20 mouse cellular contexts compared by ENCODE assay signal in genomic region chr2:6252491-6252890, GRCm38 (mm10). TPM values are rescaled to one million over a fixed set of nuclear protein-coding genes. Genes with fewer than 3 reads are reported as not detected.
DNase-seq lines count a peak whose midpoint lies in the region; ATAC-seq lines count a peak whose summit lies in the region.
"Had no signal": no experiment of that assay in that cellular context is flagged by ENCODE, and none has a peak within 500 bp of the region (broad histone marks: within the 10 kb centered on the region; RNA-seq: fewer than 3 reads in every experiment).

No protein-coding gene starts in this region.

- H3K4me3 ChIP-seq in embryonic facial prominence, embryonic 14.5 days (ENCODE audit: low read depth, low read length): no peak overlapping the region
- H3K4me3 ChIP-seq in embryonic facial prominence, embryonic 10.5 days: no peak overlapping the region
- no peak overlapping the region for H3K4me3 ChIP-seq in limb, embryonic 15.5 days
- H3K4me3 ChIP-seq: erythroblast, embryonic 14.5 days; forebrain, embryonic 13.5 days; gastrocnemius, adult 2 months; heart, embryonic 12.5 days; hindbrain, embryonic 12.5 days; midbrain, embryonic 10.5 days had no signal

- H3K36me3 ChIP-seq in embryonic facial prominence, embryonic 14.5 days (ENCODE audit: control insufficient read depth, insufficient read depth, low read length): no peaks in the 10 kb centered on the region
- H3K36me3 ChIP-seq in embryonic facial prominence, embryonic 10.5 days (replicated peaks): no peaks in the 10 kb centered on the region
- no peaks in the 10 kb centered on the region for H3K36me3 ChIP-seq in limb, embryonic 15.5 days
- H3K36me3 ChIP-seq: heart, embryonic 12.5 days; hindbrain, embryonic 12.5 days; midbrain, embryonic 10.5 days had no signal

- H3K9me3 ChIP-seq in embryonic facial prominence, embryonic 14.5 days (ENCODE audit: control insufficient read depth, low read length): 0 out of 2 replicates have a peak, but pooled peaks cover 3% of the 10 kb centered on the region
- no peaks in the 10 kb centered on the region for H3K9me3 ChIP-seq in embryonic facial prominence, embryonic 10.5 days
- H3K9me3 ChIP-seq in limb, embryonic 15.5 days: no peaks in the 10 kb centered on the region
- H3K9me3 ChIP-seq: forebrain, embryonic 13.5 days; hindbrain, embryonic 12.5 days had no signal

- no peaks in the 10 kb centered on the region for H3K27me3 ChIP-seq in embryonic facial prominence, embryonic 14.5 days (replicated peaks; ENCODE audit: control insufficient read depth, insufficient read depth, low read length)
- peaks cover 16% of the 10 kb centered on the region for H3K27me3 ChIP-seq in embryonic facial prominence, embryonic 10.5 days (replicated peaks; ENCODE audit: low read depth, poor library complexity, severe bottlenecking)
- H3K27me3 ChIP-seq in limb, embryonic 15.5 days: no peaks in the 10 kb centered on the region
- H3K27me3 ChIP-seq: heart, embryonic 12.5 days; hindbrain, embryonic 12.5 days had no signal

- 75% methylated on average over 3 of the region's 3 CpGs for WGBS in embryonic facial prominence, embryonic 14.5 days
- 87% methylated on average over 3 of the region's 3 CpGs for WGBS in embryonic facial prominence, embryonic 10.5 days
- WGBS in limb, embryonic 15.5 days: 81% methylated on average over 3 of the region's 3 CpGs

- no peak overlapping the region for H3K4me2 ChIP-seq in embryonic facial prominence, embryonic 14.5 days (ENCODE audit: low read depth, low read length)
- no peak overlapping the region for H3K4me2 ChIP-seq in limb, embryonic 15.5 days
- H3K4me2 ChIP-seq: forebrain, embryonic 13.5 days; heart, embryonic 12.5 days; hindbrain, embryonic 12.5 days had no signal

- H3K9ac ChIP-seq in embryonic facial prominence, embryonic 14.5 days (ENCODE audit: low read depth, low read length): no peak overlapping the region
- no peak overlapping the region for H3K9ac ChIP-seq in limb, embryonic 15.5 days
- H3K9ac ChIP-seq: forebrain, embryonic 13.5 days; heart, embryonic 12.5 days; hindbrain, embryonic 12.5 days had no signal

- no peak overlapping the region for H3K27ac ChIP-seq in embryonic facial prominence, embryonic 14.5 days (replicated peaks; ENCODE audit: low read depth, low read length)
- no peak overlapping the region for H3K27ac ChIP-seq in embryonic facial prominence, embryonic 10.5 days (replicated peaks)
- H3K27ac ChIP-seq in limb, embryonic 15.5 days: 0 out of 2 replicates have a peak overlapping the region, but pooled peaks have one; percentile 18
- H3K27ac ChIP-seq: forebrain, embryonic 13.5 days; gastrocnemius, adult 2 months; hindbrain, embryonic 12.5 days; midbrain, embryonic 10.5 days had no signal

- no peak for ATAC-seq in embryonic facial prominence, embryonic 14.5 days (ENCODE audit: low read depth)
- no peak for ATAC-seq in limb, embryonic 15.5 days (ENCODE audit: insufficient number of reproducible peaks, low FRiP score, low TSS enrichment, low read depth)
- ATAC-seq: CD4-positive, CD25-positive, alpha-beta regulatory T cell, adult 4 months; forebrain, embryonic 13.5 days; intestine, postnatal 0 days had no signal

- peaks cover 5% of the 10 kb centered on the region; the same call in 1 of the 2 replicates for H3K4me1 ChIP-seq in embryonic facial prominence, embryonic 14.5 days (ENCODE audit: control insufficient read depth, insufficient read depth, low read length)
- peaks cover 4% of the 10 kb centered on the region; the same call in 1 of the 2 replicates for H3K4me1 ChIP-seq in embryonic facial prominence, embryonic 10.5 days
- peaks cover 13% of the 10 kb centered on the region for H3K4me1 ChIP-seq in limb, embryonic 15.5 days
- H3K4me1 ChIP-seq: hindbrain, embryonic 12.5 days; midbrain, embryonic 10.5 days had no signal

- peak; percentile 56 for DNase-seq in embryonic facial prominence, embryonic 14.5 days (ENCODE audit: low spot score)
- DNase-seq in embryonic facial prominence, embryonic 10.5 days (ENCODE audit: low spot score): no peak
- peak; percentile 66 for DNase-seq in lung, postnatal 36 days
- no peak for DNase-seq in lung, postnatal 10 days
- peak; percentile 34 for DNase-seq in NIH3T3 (ENCODE audit: low read depth)
- DNase-seq in left cerebral cortex, adult 18-20 months (ENCODE audit: low spot score in 2 of 2): no peak
- no peak for DNase-seq in layer of hippocampus, postnatal 10 days (ENCODE audit: low spot score in 2 of 2)
- DNase-seq: adrenal gland, postnatal 36 days; cerebellum, adult 11 months; cerebellum, adult 9-11 months; gastrocnemius, adult 2 months; kidney, postnatal 25 days had no signal

RNA-seq across cellular contexts. Expression of gene Echdc3, which starts 39.7 kb away (rescaled TPM):
- 3.5 and 4.9 TPM in 2 replicates for polyA plus RNA-seq in embryonic facial prominence, embryonic 14.5 days (2014; fragmentation: Nextera tagmentation; extraction: Ambion mirVana)
- polyA plus RNA-seq in embryonic facial prominence, embryonic 10.5 days (2016; fragmentation: Nextera tagmentation; extraction: Ambion mirVana): 2.5 and 3.1 TPM in 2 replicates
- polyA plus RNA-seq in limb, embryonic 15.5 days (2015; fragmentation: Nextera tagmentation; extraction: Ambion mirVana): 6.0 and 6.1 TPM in 2 replicates
- 1 to 10 TPM in 1 of 2 experiments, under 1 TPM in 1; 0.77 to 1.1 TPM for total RNA-seq in left cerebral cortex, adult 18-20 months (2021)
- total RNA-seq in layer of hippocampus, postnatal 10 days (2021): 1 to 10 TPM in 1 of 2 experiments, under 1 TPM in 1; 0.87 to 1.4 TPM
- polyA plus RNA-seq: CD4-positive, CD25-positive, alpha-beta regulatory T cell, adult 4 months had no signal

Comparison
In these comparisons a context has a peak if more than half of its experiments do, and no peak if none do; other contexts are left out.
1. DNase-seq: peak in embryonic facial prominence, embryonic 14.5 days (single experiment), lung, postnatal 36 days (single experiment) and NIH3T3 (single experiment); none in embryonic facial prominence, embryonic 10.5 days (single experiment), lung, postnatal 10 days (single experiment), left cerebral cortex, adult 18-20 months (0 of 2) and layer of hippocampus, postnatal 10 days (0 of 2).